Mouse (Mus musculus) megakaryocyte, adult 5-6 weeks (primary cell): ENCODE measurements at regions not wholly inside any gene's neighbourhood (a gene's known extent, or its start where the extent isn't known, plus 50 kb on each side); places are given as distances from the start of the nearest gene placed in this dataset.
"Not testable (repeated sequence)": the region's sequence is repeated elsewhere in the genome, so short reads cannot be mapped to it uniquely, and the experiment has no call there.

Source experiments
- ATAC-seq: 2 replicates; pipeline ENCODE4 v1.8.0; 2016; ENCODE audit warnings: mild to moderate bottlenecking, inconsistent platforms; ENCODE audit not compliant: poor library complexity, severe bottlenecking

- ATAC-seq: not testable (repeated sequence)
Observed at GRCm38 (mm10) chr8:114030141-114030540, 103.2 kb upstream of the Nudt7 start.

- no peak for ATAC-seq
Observed at GRCm38 (mm10) chr8:114052426-114052825, 80.9 kb upstream of the Nudt7 start.

- ATAC-seq: no peak
Observed at GRCm38 (mm10) chr8:114063566-114063965, 69.8 kb upstream of the Nudt7 start.

GRCm38 (mm10) chr8:114072330-114072729 lies 61.0 kb upstream of the Nudt7 start:
- ATAC-seq: no peak

GRCm38 (mm10) chr8:114074122-114074521 lies 59.2 kb upstream of the Nudt7 start:
- ATAC-seq: peak; percentile 92

GRCm38 (mm10) chr8:114076701-114077100 lies 56.7 kb upstream of the Nudt7 start:
- ATAC-seq: no peak

GRCm38 (mm10) chr8:114081049-114081756 lies 52.2 kb upstream of the Nudt7 start:
- peak; percentile 96 for ATAC-seq

GRCm38 (mm10) chr8:114081757-114082059 lies 51.6 kb upstream of the Nudt7 start:
- no peak for ATAC-seq
